Mouse (Mus musculus): ENCODE measurements around the gene N4bp2l1. TPM values are rescaled to one million over a fixed set of nuclear protein-coding genes. Genes with fewer than 3 reads are reported as not detected.
A peak's percentile ranks its signal among the peaks of the same experiment; 100 is the strongest.

Gene N4bp2l1
- polyA plus RNA-seq, 1 experiment from 2014 or later: 16.7 TPM

DNA sequence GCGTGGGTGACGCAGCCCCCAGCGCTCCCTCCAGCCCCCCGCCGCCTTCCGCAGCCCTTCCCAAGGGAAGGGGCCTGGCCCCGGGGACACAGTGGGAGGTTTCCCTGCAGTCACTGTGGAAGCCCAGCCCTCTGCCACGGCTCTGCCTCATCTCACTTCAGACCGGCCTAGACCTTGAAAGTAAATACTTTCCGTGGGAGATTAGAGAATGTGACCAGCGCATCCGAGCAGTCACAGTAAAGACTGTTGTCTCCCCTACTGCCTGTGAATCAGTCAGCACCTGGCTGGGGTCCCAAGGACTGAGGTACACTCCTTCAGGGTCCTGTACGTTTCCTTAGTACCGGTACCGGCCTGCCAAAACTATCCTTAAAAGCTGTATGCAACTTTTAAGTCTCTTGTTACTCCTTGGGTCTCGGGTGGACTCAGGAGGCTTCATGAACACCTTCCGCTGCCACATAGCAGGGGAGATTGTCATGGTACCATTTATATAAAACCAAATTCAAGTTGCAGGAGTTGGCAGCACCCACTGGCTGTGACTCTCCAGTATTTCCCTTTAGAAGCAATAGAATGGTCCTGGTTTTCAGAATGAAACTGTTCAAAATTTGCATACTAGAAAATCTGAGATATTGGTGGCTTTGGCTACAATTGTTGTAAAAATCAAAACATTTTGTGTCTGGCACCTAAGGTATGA is 2.2 kb downstream of the N4bp2l1 start:
- Histone ChIP-seq H3K4me3 (peak overlapping the region; percentile 93), H3K27me3 (replicated peaks) (peaks cover 4% of the 10 kb centered on the region; the same call in 1 of the 2 replicates), H3K9me3 (no peaks in the 10 kb centered on the region), H3K27ac (peak overlapping the region; percentile 49; the same call in 1 of the 2 replicates), H3K4me2 (peak overlapping the region; percentile 99), H3K9ac (peak overlapping the region; percentile 76), H3K36me3 (replicated peaks) (no peaks in the 10 kb centered on the region), H3K4me1 (peaks cover 18% of the 10 kb centered on the region)
- peak; percentile 71 for ATAC-seq (replicated peaks)
- WGBS: 7% methylated on average over 17 of the region's 17 CpGs

DNA sequence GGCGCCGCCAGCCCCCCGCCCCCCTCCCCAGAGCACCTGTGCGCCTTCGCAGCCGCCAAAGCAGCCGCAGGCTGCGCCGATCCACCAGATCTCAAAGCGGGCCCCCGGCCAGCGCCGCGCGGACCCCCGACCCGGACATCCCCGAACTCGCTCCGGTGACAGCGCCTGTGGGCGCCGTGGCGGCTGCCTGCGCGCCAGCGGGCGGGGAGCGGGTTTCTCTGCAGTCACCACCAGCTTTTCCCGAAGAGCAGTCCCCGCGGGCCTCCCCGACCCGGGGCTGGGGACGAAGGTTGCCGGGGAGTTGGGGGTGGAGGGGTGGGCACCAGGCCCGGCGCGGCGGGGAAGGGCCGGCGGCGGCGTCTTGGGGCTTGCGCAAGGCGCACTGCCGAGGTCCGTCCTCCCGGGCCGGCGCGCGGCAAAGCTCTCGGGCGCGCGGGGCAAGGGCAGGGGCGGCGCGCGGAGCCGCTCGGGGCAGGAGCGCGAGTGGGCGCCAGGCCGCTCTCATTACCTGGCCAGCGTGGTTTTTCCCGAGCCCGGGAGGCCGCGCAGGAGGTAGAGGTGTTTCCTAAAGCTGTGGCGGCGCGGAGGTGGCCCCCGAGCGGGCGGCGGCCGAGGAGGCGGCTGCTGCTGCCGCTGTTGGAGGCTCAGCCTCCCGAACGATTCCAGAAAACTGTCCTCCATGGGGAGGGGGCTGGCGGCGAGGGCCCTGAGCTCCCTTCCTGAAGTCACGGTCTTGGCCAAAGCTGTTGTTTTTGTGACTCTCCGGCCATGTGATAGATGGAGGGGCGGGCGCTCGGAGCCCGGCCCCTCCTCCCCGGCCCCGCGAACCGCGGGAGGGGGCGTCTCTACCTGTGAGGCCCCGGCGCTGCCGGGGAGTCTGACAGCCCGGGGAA is 3.0 kb downstream of the N4bp2l1 start:
- Histone ChIP-seq H3K9ac (peak overlapping the region; percentile 76), H3K4me3 (peak overlapping the region; percentile 93), H3K4me1 (peaks cover 18% of the 10 kb centered on the region), H3K27ac (peak overlapping the region; percentile 49), H3K9me3 (no peaks in the 10 kb centered on the region), H3K4me2 (peak overlapping the region; percentile 99), H3K36me3 (replicated peaks) (no peaks in the 10 kb centered on the region), H3K27me3 (replicated peaks) (peaks cover 4% of the 10 kb centered on the region; the same call in 1 of the 2 replicates)
- ATAC-seq (replicated peaks): peak; percentile 85
- 1% methylated on average over 86 of the region's 102 CpGs for WGBS

DNA sequence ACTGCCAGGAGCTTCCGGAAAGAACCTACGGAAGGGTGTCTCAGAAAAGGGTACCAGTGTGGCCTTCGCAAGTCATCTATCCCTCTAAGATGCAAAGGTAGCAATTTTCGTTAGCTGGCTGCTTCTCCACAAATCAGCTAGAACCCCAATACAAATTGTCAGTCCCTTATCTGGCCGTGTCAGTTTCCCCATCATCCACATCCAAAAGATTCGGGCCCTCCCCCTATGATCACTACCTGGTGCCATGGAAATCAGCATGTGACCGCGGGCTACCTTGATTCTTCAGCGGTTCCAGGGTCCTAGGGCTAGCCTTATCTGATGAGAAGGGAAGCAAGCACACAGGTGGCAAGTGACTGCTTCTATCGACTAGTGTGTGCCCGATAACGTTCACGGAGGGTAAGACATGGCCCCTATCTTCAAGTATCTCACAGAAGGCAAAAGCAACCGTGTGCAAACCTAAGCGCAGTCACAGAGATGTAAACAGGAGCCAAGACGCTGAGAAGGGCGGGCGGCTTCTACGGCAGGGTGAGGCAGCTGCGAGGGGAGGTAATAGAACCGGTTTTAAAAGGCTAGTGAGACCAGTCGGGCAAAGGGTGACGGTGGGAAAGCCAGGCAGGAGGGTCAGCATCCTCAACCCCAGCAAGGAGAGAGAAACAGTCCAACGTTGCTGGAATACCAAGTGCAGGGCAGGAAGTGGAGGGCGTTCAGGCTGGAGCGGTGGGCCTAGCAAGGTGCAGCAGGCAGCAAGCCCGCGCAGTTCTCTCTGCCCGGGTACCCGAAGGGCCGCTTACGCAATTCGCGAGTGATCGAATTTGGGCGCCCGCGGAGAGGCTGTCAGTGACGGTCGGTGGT is 3.9 kb downstream of the N4bp2l1 start:
- Histone ChIP-seq H3K27ac (peak overlapping the region; percentile 49; the same call in 1 of the 2 replicates), H3K27me3 (replicated peaks) (peaks cover 4% of the 10 kb centered on the region; the same call in 1 of the 2 replicates), H3K9ac (peak overlapping the region; percentile 76), H3K4me2 (peak overlapping the region; percentile 99), H3K36me3 (replicated peaks) (no peaks in the 10 kb centered on the region), H3K4me1 (peaks cover 18% of the 10 kb centered on the region), H3K4me3 (peak overlapping the region; percentile 93), H3K9me3 (no peaks in the 10 kb centered on the region)
- 10% methylated on average over 40 of the region's 40 CpGs for WGBS
- peak; percentile 49 for ATAC-seq (replicated peaks)

DNA sequence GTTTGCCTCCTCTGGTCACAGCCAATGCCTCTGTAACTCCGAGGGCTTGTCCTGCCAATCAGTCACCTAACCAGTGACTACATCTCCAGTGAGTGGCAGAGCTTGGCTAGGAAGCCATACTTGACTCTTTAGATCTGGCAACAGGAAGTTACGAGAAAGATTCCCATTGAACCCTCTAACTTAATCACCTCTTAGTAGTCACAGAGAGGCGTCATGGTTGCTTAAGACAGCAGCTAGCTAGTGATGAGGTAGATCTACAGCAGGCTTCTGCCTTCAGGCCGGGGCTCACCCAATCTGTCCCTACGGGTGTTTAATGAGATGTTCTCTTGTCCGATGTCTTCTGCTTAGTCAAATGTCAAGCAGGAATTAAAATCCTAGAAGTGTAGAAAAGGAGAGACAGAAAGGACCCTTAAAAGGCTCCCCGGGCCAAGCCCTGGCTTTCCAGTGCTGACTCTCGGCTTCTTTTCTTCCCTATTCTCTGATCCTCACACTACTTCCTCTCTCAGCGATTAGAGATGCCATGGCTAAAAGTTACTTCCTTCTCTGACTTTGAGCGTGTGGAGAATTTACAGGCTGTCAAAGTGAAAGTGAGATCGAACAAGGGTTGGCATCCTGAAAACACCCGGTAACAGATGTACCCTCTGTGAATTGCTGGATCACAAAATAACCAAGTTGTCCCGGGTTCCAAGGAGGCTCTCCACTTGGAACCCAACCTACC is 4.6 kb downstream of the N4bp2l1 start:
- Histone ChIP-seq H3K27ac (no peak overlapping the region), H3K4me1 (peaks cover 18% of the 10 kb centered on the region), H3K9me3 (no peaks in the 10 kb centered on the region), H3K4me3 (peak overlapping the region; percentile 93), H3K36me3 (replicated peaks) (no peaks in the 10 kb centered on the region), H3K9ac (no peak overlapping the region), H3K4me2 (peak overlapping the region; percentile 99), H3K27me3 (replicated peaks) (peaks cover 4% of the 10 kb centered on the region; the same call in 1 of the 2 replicates)
- WGBS: 75% methylated on average over 13 of the region's 13 CpGs
- ATAC-seq (replicated peaks): no peak

DNA sequence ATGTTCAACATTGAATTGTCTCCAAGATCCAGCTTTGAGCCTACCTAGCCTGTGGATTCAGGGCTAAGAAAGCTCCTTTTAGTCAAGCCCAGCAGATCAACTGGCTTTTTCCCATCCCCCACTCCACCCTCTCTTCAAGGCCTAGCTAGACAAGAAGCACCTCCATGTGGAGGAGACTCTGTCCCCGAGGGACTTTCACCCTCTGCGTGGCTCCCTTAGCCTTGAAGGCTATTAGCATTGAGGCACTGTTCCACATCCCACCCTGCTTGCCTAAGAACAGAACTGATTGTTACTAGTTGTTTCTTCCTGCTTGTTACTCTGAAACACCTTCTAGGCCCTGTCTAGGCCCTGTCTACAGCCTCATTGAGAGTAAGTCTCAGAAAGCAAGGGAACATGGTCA is 7.0 kb downstream of the N4bp2l1 start:
- H3K27me3 ChIP-seq (replicated peaks): no peaks in the 10 kb centered on the region; the same call in 1 of the 2 replicates

DNA sequence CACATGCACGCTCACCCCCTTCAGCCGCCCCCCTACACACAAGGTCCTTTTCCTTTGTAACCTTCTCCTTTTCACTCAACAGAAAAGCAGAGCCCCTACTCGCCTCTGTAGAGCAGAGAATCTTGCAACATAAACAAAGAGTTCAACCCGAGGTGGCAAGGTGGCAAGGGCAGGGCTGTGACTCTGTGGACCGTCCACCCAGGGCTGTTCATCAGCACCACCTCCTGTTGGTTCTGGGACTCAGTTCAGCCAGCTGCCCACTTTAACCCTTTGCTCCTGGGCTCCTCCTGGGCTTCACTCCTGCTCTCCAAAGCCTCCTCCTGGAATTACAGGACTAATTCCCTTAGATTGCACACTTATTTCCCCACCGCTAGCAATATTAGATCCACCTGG is 12.7 kb downstream of the N4bp2l1 start:
- H3K4me1 ChIP-seq: no peaks in the 10 kb centered on the region
- H3K4me3 ChIP-seq: no peak overlapping the region
- H3K9ac ChIP-seq: no peak overlapping the region
- no peak for ATAC-seq (replicated peaks)
- WGBS: 65% methylated on average over 6 of the region's 6 CpGs
- H3K4me2 ChIP-seq: no peak overlapping the region
- no peaks in the 10 kb centered on the region for H3K27me3 ChIP-seq (replicated peaks)
- no peaks in the 10 kb centered on the region for H3K36me3 ChIP-seq (replicated peaks)
- no peak overlapping the region for H3K27ac ChIP-seq
- no peaks in the 10 kb centered on the region for H3K9me3 ChIP-seq

More for the DNA sequence above, 7.0 kb downstream of the N4bp2l1 start:
- 84% methylated on average over 2 of the region's 2 CpGs for WGBS
- no peaks in the 10 kb centered on the region for H3K36me3 ChIP-seq (replicated peaks)
- no peak overlapping the region for H3K4me2 ChIP-seq
- H3K9me3 ChIP-seq: no peaks in the 10 kb centered on the region
- H3K27ac ChIP-seq: no peak overlapping the region
- no peak for ATAC-seq (replicated peaks)
- H3K4me1 ChIP-seq: peaks cover 17% of the 10 kb centered on the region
- H3K9ac ChIP-seq: no peak overlapping the region
- H3K4me3 ChIP-seq: no peak overlapping the region

DNA sequence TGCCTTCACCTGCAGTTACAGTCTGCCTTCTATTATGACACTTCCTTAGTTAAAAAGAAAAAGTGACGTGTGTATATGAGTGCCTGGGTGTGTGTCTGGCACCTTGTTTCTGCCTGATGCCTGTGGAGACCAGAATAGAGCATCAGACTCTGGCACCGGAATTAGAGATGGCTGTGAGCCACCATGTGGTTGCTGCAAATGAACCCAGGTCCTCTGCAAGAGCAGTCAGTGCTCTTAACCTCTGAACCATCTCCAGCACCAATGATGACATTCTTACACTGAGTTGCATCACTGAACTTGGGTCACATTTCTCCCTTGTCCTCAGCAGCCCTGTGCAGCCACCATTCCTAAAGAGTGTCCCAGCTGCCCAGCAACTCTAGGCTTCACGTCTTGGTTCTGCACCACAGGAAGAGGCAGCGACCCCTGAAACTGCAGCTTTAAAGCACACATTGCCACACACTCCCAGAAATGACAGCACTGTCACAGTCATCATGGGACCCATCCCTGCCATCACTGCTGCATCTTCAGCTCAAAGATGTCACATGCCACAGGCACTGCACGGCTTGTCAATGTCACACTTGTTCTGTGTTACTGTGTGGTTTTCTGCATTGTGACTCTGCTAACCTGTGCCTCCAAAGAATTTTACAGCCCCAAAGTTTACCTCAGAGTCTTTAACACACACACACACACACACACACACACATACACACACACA is 13.2 kb downstream of the N4bp2l1 start:
- Histone ChIP-seq H3K9me3 (no peaks in the 10 kb centered on the region), H3K27ac (no peak overlapping the region), H3K4me2 (no peak overlapping the region), H3K9ac (no peak overlapping the region), H3K36me3 (replicated peaks) (no peaks in the 10 kb centered on the region), H3K4me3 (no peak overlapping the region), H3K4me1 (no peaks in the 10 kb centered on the region), H3K27me3 (replicated peaks) (no peaks in the 10 kb centered on the region)
- no peak for ATAC-seq (replicated peaks)
- 68% methylated on average over 5 of the region's 5 CpGs for WGBS

DNA sequence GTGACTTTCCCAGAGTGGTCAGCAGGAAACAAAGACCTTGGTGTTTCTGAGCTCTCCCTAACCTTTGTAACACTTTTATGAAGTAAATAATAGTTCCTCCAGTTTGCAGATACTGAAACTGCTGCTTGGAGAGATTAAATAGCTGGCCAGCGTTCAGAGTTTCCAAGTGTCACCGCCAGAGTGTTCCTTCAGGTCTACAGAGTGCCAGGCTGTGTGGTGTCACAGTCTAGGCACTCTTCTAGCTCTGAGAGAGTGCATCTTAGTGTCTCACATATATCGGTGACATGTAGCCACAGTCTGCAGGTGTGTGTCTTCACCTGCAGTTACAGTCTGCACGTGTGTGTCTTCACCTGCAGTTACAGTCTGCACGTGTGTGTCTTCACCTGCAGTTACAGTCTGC is 13.8 kb downstream of the N4bp2l1 start:
- Histone ChIP-seq H3K4me2 (no peak overlapping the region), H3K4me1 (no peaks in the 10 kb centered on the region), H3K9me3 (no peaks in the 10 kb centered on the region), H3K27me3 (replicated peaks) (no peaks in the 10 kb centered on the region), H3K36me3 (replicated peaks) (no peaks in the 10 kb centered on the region), H3K9ac (no peak overlapping the region), H3K27ac (no peak overlapping the region), H3K4me3 (no peak overlapping the region)
- no peak for ATAC-seq (replicated peaks)
- WGBS: 81% methylated on average over 5 of the region's 5 CpGs

DNA sequence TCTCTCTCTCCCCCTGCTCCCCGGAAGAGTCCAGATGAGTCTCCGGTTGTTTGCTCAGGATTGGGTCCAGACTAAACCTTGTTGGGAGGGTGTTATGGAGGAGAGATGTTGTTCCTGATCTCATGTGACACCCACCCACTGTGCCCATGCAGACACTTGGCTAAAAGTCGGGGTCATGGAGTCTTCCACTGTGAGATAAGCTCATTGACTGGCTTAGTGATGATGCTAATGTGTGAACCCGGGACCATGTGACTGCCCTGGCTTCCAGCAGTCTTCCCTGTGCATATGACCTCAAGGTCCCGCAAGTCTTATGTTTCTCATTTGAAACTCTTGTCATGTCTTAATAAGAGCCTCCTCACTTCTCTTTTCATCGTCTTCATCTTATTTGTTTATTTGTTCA is 15.8 kb downstream of the N4bp2l1 start:
- Histone ChIP-seq H3K27me3 (replicated peaks) (no peaks in the 10 kb centered on the region), H3K4me2 (no peak overlapping the region), H3K27ac (no peak overlapping the region), H3K36me3 (replicated peaks) (no peaks in the 10 kb centered on the region), H3K4me1 (no peaks in the 10 kb centered on the region), H3K9ac (no peak overlapping the region), H3K4me3 (no peak overlapping the region), H3K9me3 (no peaks in the 10 kb centered on the region)
- 62% methylated on average over 6 of the region's 6 CpGs for WGBS
- ATAC-seq (replicated peaks): no peak

DNA sequence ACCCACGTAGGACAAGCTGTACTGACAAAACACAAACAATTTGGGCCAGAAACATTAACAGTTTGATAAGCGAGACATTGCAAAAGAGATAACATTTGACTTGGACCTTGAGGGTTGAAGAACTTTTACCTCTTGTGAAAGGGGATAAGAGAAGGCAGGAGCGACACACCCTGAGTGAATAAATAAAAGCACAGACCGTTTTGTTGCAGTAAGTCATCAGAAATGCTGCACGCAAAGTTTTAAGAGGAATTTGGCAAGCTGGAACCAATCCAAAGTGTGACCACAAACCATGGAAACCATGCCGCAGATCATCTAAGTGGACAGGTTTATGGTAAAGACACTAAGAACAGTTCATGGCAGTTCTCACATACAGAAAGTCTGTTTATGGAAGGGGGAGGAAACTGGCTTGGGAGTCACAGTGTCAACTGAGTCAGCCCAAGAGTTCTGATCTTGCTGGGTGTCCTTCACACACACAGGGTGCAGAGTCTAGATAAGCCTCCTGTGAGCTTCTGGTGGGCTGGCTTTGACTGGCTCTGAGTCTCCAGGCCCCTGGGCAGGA is 18.3 kb downstream of the N4bp2l1 start:
- no peaks in the 10 kb centered on the region for H3K9me3 ChIP-seq
- H3K4me3 ChIP-seq: no peak overlapping the region
- 83% methylated on average over 6 of the region's 6 CpGs for WGBS
- no peak overlapping the region for H3K9ac ChIP-seq
- no peaks in the 10 kb centered on the region for H3K27me3 ChIP-seq (replicated peaks)
- H3K36me3 ChIP-seq (replicated peaks): 0 out of 2 replicates have a peak, but pooled peaks cover 4% of the 10 kb centered on the region
- H3K4me1 ChIP-seq: no peaks in the 10 kb centered on the region
- no peak for ATAC-seq (replicated peaks)
- no peak overlapping the region for H3K27ac ChIP-seq
- no peak overlapping the region for H3K4me2 ChIP-seq

DNA sequence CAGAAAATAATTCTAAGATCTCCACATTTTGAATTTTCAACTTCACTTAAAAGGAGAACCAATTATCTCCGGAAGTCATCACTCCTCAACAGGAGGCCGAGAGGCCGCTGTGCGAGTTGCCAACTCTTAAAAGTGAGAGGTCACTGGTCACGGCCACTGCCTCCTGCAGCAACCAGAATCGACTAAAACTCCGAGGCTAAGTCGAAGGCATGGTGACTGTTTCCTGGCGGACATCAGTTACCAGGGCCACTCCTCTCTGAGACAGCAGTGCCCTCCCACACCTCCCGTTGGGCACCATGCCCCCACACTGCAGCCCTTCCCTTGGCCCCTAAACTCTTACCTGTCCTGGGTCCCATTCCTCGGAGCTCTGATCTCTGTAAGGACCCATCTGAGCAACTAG is 20.2 kb downstream of the N4bp2l1 start:
- Histone ChIP-seq H3K4me2 (no peak overlapping the region), H3K27ac (no peak overlapping the region), H3K4me3 (no peak overlapping the region), H3K36me3 (replicated peaks) (peaks cover 4% of the 10 kb centered on the region; the same call in 1 of the 2 replicates), H3K27me3 (replicated peaks) (no peaks in the 10 kb centered on the region), H3K9ac (no peak overlapping the region), H3K9me3 (no peaks in the 10 kb centered on the region), H3K4me1 (no peaks in the 10 kb centered on the region)
- ATAC-seq (replicated peaks): no peak
- WGBS: 81% methylated on average over 11 of the region's 11 CpGs

Data from midbrain, embryonic 15.5 days (tissue).